Mouse (Mus musculus) erythroblast, embryonic 14.5 days (primary cell): ENCODE results near the gene Smim1.

Experiments used
- GATA1 ChIP-seq: IDR thresholded peaks from 2 replicates; pipeline ENCODE4 v1.6.1; 2012; ENCODE audit warnings: low read length, inconsistent platforms, mixed read lengths
- TAL1 ChIP-seq: IDR thresholded peaks from 3 replicates; pipeline ENCODE4 v1.6.1; 2012; ENCODE audit warnings: low read length, inconsistent platforms, mixed read lengths

GRCm38 (mm10) chr4:154012132-154012882 is 13.7 kb downstream of the Smim1 start:
- TF ChIP-seq TAL1 (no peak), GATA1 (no peak)
